Mouse (Mus musculus): ENCODE results near the gene Hcar2.

DNA sequence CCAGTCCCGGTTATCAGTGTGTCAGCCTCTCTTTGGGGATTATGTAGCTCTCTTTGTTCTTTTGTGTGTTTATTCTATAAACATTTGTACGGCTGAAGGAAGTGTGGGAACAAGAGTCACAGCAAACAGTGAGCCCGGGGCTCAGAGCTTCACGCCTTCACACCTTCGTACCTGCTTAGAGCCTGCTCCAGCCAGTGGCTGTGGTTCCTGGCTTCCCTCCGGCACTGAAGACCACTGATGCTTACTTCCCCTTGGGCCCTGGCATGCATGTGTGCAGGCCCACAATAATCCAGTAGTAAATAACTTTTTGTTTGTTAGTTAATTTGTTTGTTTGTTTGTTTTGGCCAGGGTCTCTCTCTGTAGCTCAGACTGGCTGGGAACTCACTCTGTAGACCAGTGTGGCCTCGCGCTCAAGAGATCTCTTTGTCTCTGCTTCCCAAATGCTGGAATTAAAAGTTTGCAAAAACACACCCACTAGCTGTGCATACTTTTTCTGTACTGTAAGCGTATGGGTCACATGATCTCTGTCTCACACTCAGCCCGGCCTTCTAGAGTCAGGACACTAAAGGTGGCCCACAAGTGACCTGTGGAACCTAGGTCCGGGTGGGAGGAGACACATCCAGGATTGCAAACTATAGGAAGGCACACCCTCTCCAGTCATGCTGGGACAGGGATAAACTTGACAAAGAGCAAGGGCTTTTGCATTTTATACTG is 22.9 kb downstream of the Hcar2 start:
- TF ChIP-seq NELFE (IDR thresholded peaks at IDR 0.05; ENCODE audit: low read depth, low read length) (no peak), TCF12 (IDR thresholded peaks at IDR 0.05; ENCODE audit: low read depth, low read length) (no peak), GATA1 (IDR thresholded peaks at IDR 0.05; ENCODE audit: low read depth, low read length) (no peak), CTCF (IDR thresholded peaks at IDR 0.05 in 2 of 3, conservative IDR thresholded peaks at IDR 0.05 in 1 of 3; ENCODE audit: control insufficient read depth in 1 of 3, insufficient read depth in 1 of 3, low read depth in 2 of 3, low read length in 3 of 3, poor library complexity in 1 of 3, severe bottlenecking in 1 of 3) (no peak), TAL1 (IDR thresholded peaks at IDR 0.05; ENCODE audit: low read length) (no peak), KAT2A (conservative IDR thresholded peaks at IDR 0.05; ENCODE audit: low read depth, low read length) (no peak), POLR2A (IDR thresholded peaks at IDR 0.05; ENCODE audit: control insufficient read depth in 1 of 2, insufficient read depth in 1 of 2, low read depth in 1 of 2, low read length in 2 of 2, poor library complexity in 1 of 2) (no peak), MAFK (IDR thresholded peaks at IDR 0.05; ENCODE audit: borderline replicate concordance, low read depth, low read length) (no peak), TBP (IDR thresholded peaks at IDR 0.05; ENCODE audit: low read depth, low read length) (no peak), ZC3H11A (IDR thresholded peaks at IDR 0.05; ENCODE audit: low read depth, low read length) (no peak), CHD1 (IDR thresholded peaks at IDR 0.05; ENCODE audit: low read depth, low read length) (no peak), EP300 (IDR thresholded peaks at IDR 0.05; ENCODE audit: low read depth in 1 of 2, low read length in 2 of 2) (no peak), BHLHE40 (IDR thresholded peaks at IDR 0.05; ENCODE audit: borderline replicate concordance, low read depth, low read length) (no peak), POLR2AphosphoS2 (IDR thresholded peaks at IDR 0.05; ENCODE audit: low read length) (no peak)

All from MEL (cell line).